Mouse (Mus musculus): ENCODE measurements at regions not wholly inside any gene's neighbourhood (a gene's known extent, or its start where the extent isn't known, plus 50 kb on each side); places are given as distances from the start of the nearest gene placed in this dataset.

GRCm38 (mm10) chr16:90615791-90616190, 111.4 kb downstream of the Mis18a start:
- TF ChIP-seq CTCF (IDR thresholded peaks at IDR 0.05; ENCODE audit: borderline replicate concordance, extremely low read depth, insufficient read depth, insufficient read length) (no peak), POLR2A (IDR thresholded peaks at IDR 0.05; ENCODE audit: borderline replicate concordance, extremely low read depth, insufficient read depth, insufficient read length, poor library complexity, severe bottlenecking) (no peak)

Measured in brain, embryonic 14.5 days (tissue).